In the genomic region with DNA sequence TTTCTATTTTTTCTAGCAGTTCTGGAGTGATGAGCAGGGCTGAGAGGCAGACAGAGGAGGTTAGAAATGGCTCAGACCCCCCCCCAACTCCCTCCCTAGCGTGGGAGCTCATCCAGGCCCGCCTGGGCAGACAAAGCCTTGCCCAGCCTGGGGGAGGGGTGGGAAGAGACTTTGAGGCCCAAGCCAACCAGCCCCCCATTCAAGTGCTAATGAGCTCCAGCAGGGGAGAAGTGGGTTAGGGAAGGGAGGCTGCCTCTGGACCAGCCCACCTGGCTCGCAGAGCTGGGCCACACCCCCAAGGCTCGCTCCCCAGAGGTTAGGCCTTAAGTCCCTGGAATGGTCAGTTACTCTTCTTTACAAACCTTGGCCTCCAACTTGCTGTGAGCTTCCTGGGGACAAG, we compare ENCODE assay signal across 8 mouse cellular contexts. TPM values are rescaled to one million over a fixed set of nuclear protein-coding genes. Genes with fewer than 3 reads are reported as not detected.
DNase-seq lines count a peak whose midpoint lies in the region; ATAC-seq and TF ChIP-seq lines count a peak whose summit lies in the region.

No protein-coding gene starts in this region.

- H3K4me3 ChIP-seq in cerebellum, adult 2 months (replicated peaks; ENCODE audit: insufficient read depth, low read depth, low read length): no peak overlapping the region
- no peak overlapping the region for H3K4me3 ChIP-seq in lung, postnatal 0 days (ENCODE audit: low read depth, low read length)
- H3K4me3 ChIP-seq in heart, embryonic 15.5 days: 0 out of 2 replicates have a peak overlapping the region, but pooled peaks have one; percentile 2
- no peak overlapping the region for H3K4me3 ChIP-seq in liver, embryonic 13.5 days (replicated peaks)

- 0 out of 2 replicates have a peak, but pooled peaks cover 2% of the 10 kb centered on the region for H3K36me3 ChIP-seq in lung, postnatal 0 days (ENCODE audit: insufficient read depth, low read length)
- peaks cover 1% of the 10 kb centered on the region; the same call in 1 of the 2 replicates for H3K36me3 ChIP-seq in heart, embryonic 15.5 days
- peaks cover 37% of the 10 kb centered on the region for H3K36me3 ChIP-seq in liver, embryonic 13.5 days

- TF ChIP-seq CTCF in cerebellum, adult 2 months (IDR thresholded peaks at IDR 0.05; ENCODE audit: borderline replicate concordance, insufficient read depth, low read depth, low read length): no peak
- TF ChIP-seq CTCF in lung, postnatal 0 days (IDR thresholded peaks at IDR 0.05): no peak

- peaks cover 41% of the 10 kb centered on the region for H3K4me1 ChIP-seq in cerebellum, adult 2 months (ENCODE audit: control insufficient read depth, insufficient read depth, low read length)
- H3K4me1 ChIP-seq in lung, postnatal 0 days (ENCODE audit: insufficient read depth, low read depth, low read length): peaks cover 55% of the 10 kb centered on the region
- H3K4me1 ChIP-seq in heart, embryonic 15.5 days (replicated peaks): peaks cover 79% of the 10 kb centered on the region
- peaks cover 91% of the 10 kb centered on the region for H3K4me1 ChIP-seq in liver, embryonic 13.5 days (replicated peaks)

- H3K27ac ChIP-seq in cerebellum, adult 2 months (ENCODE audit: insufficient read depth, low read length): no peak overlapping the region
- peak overlapping the region; percentile 86 for H3K27ac ChIP-seq in lung, postnatal 0 days (ENCODE audit: low read length)
- H3K27ac ChIP-seq in heart, embryonic 15.5 days: peak overlapping the region; percentile 89
- H3K27ac ChIP-seq in liver, embryonic 13.5 days: peak overlapping the region; percentile 94

- no peak for TF ChIP-seq POLR2A in cerebellum, adult 2 months (IDR thresholded peaks at IDR 0.05; ENCODE audit: borderline replicate concordance, insufficient read depth, low read length)

- H3K9me3 ChIP-seq in lung, postnatal 0 days (ENCODE audit: low read length): no peaks in the 10 kb centered on the region
- H3K9me3 ChIP-seq in heart, embryonic 15.5 days (replicated peaks): no peaks in the 10 kb centered on the region
- H3K9me3 ChIP-seq in liver, embryonic 13.5 days (replicated peaks): no peaks in the 10 kb centered on the region

- 62% methylated on average over 4 of the region's 4 CpGs for WGBS in cerebellum, adult 2 months
- WGBS in lung, postnatal 0 days: 16% methylated on average over 4 of the region's 4 CpGs
- 24% methylated on average over 4 of the region's 4 CpGs for WGBS in heart, embryonic 15.5 days
- WGBS in liver, embryonic 13.5 days (ENCODE audit: insufficient replicate concordance): 42% methylated on average over 4 of the region's 4 CpGs

- H3K9ac ChIP-seq in lung, postnatal 0 days (replicated peaks; ENCODE audit: low read depth): no peak overlapping the region
- H3K9ac ChIP-seq in heart, embryonic 15.5 days: peak overlapping the region; percentile 32; the same call in 1 of the 2 replicates
- peak overlapping the region; percentile 39; the same call in 1 of the 2 replicates for H3K9ac ChIP-seq in liver, embryonic 13.5 days

- no peak for TF ChIP-seq EP300 in lung, postnatal 0 days (IDR thresholded peaks at IDR 0.05)

- ATAC-seq in lung, postnatal 0 days: no peak
- no peak for ATAC-seq in heart, embryonic 15.5 days (replicated peaks; ENCODE audit: insufficient number of reproducible peaks, insufficient read depth, low FRiP score, low read depth)
- no peak for ATAC-seq in liver, embryonic 13.5 days (ENCODE audit: low read depth)

- H3K4me2 ChIP-seq in lung, postnatal 0 days (replicated peaks; ENCODE audit: low read depth, low read length): peak overlapping the region; percentile 23; the same call in 1 of the 2 replicates
- H3K4me2 ChIP-seq in heart, embryonic 15.5 days: peak overlapping the region; percentile 94
- peak overlapping the region; percentile 49 for H3K4me2 ChIP-seq in liver, embryonic 13.5 days

- peak; percentile 46 to 56 for DNase-seq in cerebellum, adult 2 months
- DNase-seq in cerebellum, adult 11 months: no peak
- no peak for DNase-seq in lung, postnatal 0 days (ENCODE audit: low spot score)
- no peak for DNase-seq in lung, postnatal 25 days (ENCODE audit: low spot score)
- no peak for DNase-seq in liver, embryonic 13.5 days
- DNase-seq in testis, postnatal 14 days (ENCODE audit: low spot score): peak; percentile 58
- no peak for DNase-seq in urinary bladder, adult 18-20 months (ENCODE audit: low spot score in 2 of 2)

- no peaks in the 10 kb centered on the region for H3K27me3 ChIP-seq in cerebellum, adult 2 months (ENCODE audit: control insufficient read depth, insufficient read depth, low read length)
- H3K27me3 ChIP-seq in lung, postnatal 0 days (replicated peaks; ENCODE audit: insufficient read depth, low read length): no peaks in the 10 kb centered on the region
- H3K27me3 ChIP-seq in heart, embryonic 15.5 days: no peaks in the 10 kb centered on the region
- H3K27me3 ChIP-seq in liver, embryonic 13.5 days: no peaks in the 10 kb centered on the region

RNA-seq across cellular contexts. Expression of gene Gnai2, which starts 4.6 kb away (rescaled TPM):
- polyA plus RNA-seq in cerebellum, adult 2 months (2012; rRNA removed): 273 and 301 TPM in 2 replicates
- polyA plus RNA-seq in lung, postnatal 0 days (2015; fragmentation: Nextera tagmentation; extraction: Ambion mirVana): 414 and 417 TPM in 2 replicates
- 367 and 431 TPM in 2 replicates for polyA plus RNA-seq in heart, embryonic 15.5 days (2015; fragmentation: Nextera tagmentation; extraction: Ambion mirVana)
- 144 and 163 TPM in 2 replicates for polyA plus RNA-seq in liver, embryonic 13.5 days (2015; fragmentation: Nextera tagmentation; extraction: Ambion mirVana)

RNA-seq across cellular contexts. Expression of gene Sema3b, which starts 21.5 kb away (rescaled TPM):
- polyA plus RNA-seq in cerebellum, adult 2 months (2012; rRNA removed): 3.9 and 6.4 TPM in 2 replicates
- polyA plus RNA-seq in lung, postnatal 0 days (2015; fragmentation: Nextera tagmentation; extraction: Ambion mirVana): 31.9 and 34.3 TPM in 2 replicates
- 9.7 and 10.7 TPM in 2 replicates for polyA plus RNA-seq in heart, embryonic 15.5 days (2015; fragmentation: Nextera tagmentation; extraction: Ambion mirVana)
- 0.22 and 0.34 TPM in 2 replicates for polyA plus RNA-seq in liver, embryonic 13.5 days (2015; fragmentation: Nextera tagmentation; extraction: Ambion mirVana)

RNA-seq across cellular contexts. Expression of gene Slc38a3, which starts 38.8 kb away (rescaled TPM):
- 145 and 152 TPM in 2 replicates for polyA plus RNA-seq in cerebellum, adult 2 months (2012; rRNA removed)
- polyA plus RNA-seq in lung, postnatal 0 days (2015; fragmentation: Nextera tagmentation; extraction: Ambion mirVana): 0.51 and 0.81 TPM in 2 replicates
- polyA plus RNA-seq in heart, embryonic 15.5 days (2015; fragmentation: Nextera tagmentation; extraction: Ambion mirVana): 2.5 and 3.6 TPM in 2 replicates
- 5.4 and 5.9 TPM in 2 replicates for polyA plus RNA-seq in liver, embryonic 13.5 days (2015; fragmentation: Nextera tagmentation; extraction: Ambion mirVana)

RNA-seq across cellular contexts. Expression of gene Ifrd2, which starts 43.1 kb away (rescaled TPM):
- 20.2 and 23.4 TPM in 2 replicates for polyA plus RNA-seq in cerebellum, adult 2 months (2012; rRNA removed)
- polyA plus RNA-seq in lung, postnatal 0 days (2015; fragmentation: Nextera tagmentation; extraction: Ambion mirVana): 22.4 and 24.1 TPM in 2 replicates
- 31.7 and 45.7 TPM in 2 replicates for polyA plus RNA-seq in heart, embryonic 15.5 days (2015; fragmentation: Nextera tagmentation; extraction: Ambion mirVana)
- 167 and 175 TPM in 2 replicates for polyA plus RNA-seq in liver, embryonic 13.5 days (2015; fragmentation: Nextera tagmentation; extraction: Ambion mirVana)

RNA-seq across cellular contexts. Expression of gene Gnat1, which starts 48.9 kb away (rescaled TPM):
- 0.15 and 0.36 TPM in 2 replicates for polyA plus RNA-seq in cerebellum, adult 2 months (2012; rRNA removed)
- 0.23 and 0.30 TPM in 2 replicates for polyA plus RNA-seq in lung, postnatal 0 days (2015; fragmentation: Nextera tagmentation; extraction: Ambion mirVana)
- 0.53 and 0.98 TPM in 2 replicates for polyA plus RNA-seq in heart, embryonic 15.5 days (2015; fragmentation: Nextera tagmentation; extraction: Ambion mirVana)
- polyA plus RNA-seq in liver, embryonic 13.5 days (2015; fragmentation: Nextera tagmentation; extraction: Ambion mirVana): 1.1 and 1.5 TPM in 2 replicates

Comparison
In these comparisons a context has a peak if more than half of its experiments do, and no peak if none do; other contexts are left out.
1. DNase-seq: peak in cerebellum, adult 2 months (2 of 2) and testis, postnatal 14 days (single experiment); none in cerebellum, adult 11 months (single experiment), lung, postnatal 0 days (single experiment), lung, postnatal 25 days (single experiment), liver, embryonic 13.5 days (single experiment) and urinary bladder, adult 18-20 months (0 of 2).
2. H3K4me2 ChIP-seq: peak in every context shown above with its lines; median percentile 94 in heart, embryonic 15.5 days; 49 in liver, embryonic 13.5 days; 23 in lung, postnatal 0 days.
3. RNA of gene Slc38a3, which starts 38.8 kb away (polyA plus RNA-seq): 145 to 152 TPM in cerebellum, adult 2 months; 5.4 to 5.9 TPM in liver, embryonic 13.5 days, 2.5 to 3.6 TPM in heart, embryonic 15.5 days and 0.51 to 0.81 TPM in lung, postnatal 0 days; every median in the first group is over 10 times any median in the second.